8 mouse cellular contexts compared by ENCODE assay signal in the genomic region with DNA sequence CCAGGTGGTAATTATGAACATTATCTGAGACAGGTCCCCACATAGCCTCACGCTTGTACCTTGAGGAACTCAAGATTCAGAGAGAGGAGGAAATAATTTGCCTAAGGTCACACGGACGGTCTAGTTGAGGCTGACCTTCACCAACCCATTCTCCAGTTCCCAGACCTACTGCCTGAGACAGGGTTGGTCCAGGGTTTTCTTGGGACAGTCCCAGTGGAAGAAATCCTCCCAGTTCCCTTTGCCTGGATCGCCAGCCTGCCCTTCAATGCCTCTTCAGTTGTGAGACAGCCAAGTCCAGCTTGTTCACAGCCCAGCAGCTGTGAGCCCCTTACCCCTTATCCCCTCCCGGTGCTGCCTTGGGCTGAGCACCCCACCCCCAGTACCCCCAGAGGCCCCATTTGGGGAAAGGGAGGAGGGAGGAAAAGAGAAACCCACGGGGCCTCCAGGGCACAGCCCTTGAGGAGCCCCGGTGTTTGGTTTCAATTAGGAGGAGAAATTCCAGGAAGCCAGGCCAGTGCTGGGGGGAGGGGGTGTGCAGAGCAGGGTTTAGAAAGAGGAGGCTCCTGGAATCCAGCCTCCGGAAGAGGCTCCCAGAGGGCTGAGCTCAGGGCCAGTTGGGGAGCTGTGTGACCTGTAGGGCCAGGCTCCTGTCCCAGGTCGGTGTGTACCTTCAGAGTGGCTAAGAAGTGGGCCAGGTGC. TPM values are rescaled to one million over a fixed set of nuclear protein-coding genes. Genes with fewer than 3 reads are reported as not detected.
A peak's percentile ranks its signal among the peaks of the same experiment; 100 is the strongest.
DNase-seq lines count a peak whose midpoint lies in the region; ATAC-seq and TF ChIP-seq lines count a peak whose summit lies in the region.

No protein-coding gene starts in this region.

- DNase-seq in midbrain, embryonic 10.5 days (ENCODE audit: low spot score), result peak; percentile 73
- DNase-seq in midbrain, postnatal 0 days (ENCODE audit: low spot score), result no peak
- DNase-seq in heart, postnatal 4 days, result peak; percentile 77
- no peak for DNase-seq in B cell, adult 2 months
- DNase-seq in cerebellum, adult 9-10 months, result no peak

- no peak overlapping the region for H3K9ac ChIP-seq in midbrain, postnatal 0 days (replicated peaks; ENCODE audit: low read length, poor library complexity, severe bottlenecking)
- peak overlapping the region; percentile 33; the same call in 1 of the 2 replicates for H3K9ac ChIP-seq in forebrain, embryonic 12.5 days
- H3K9ac ChIP-seq in limb, embryonic 13.5 days, result peak overlapping the region; percentile 43; the same call in 1 of the 2 replicates

- peaks cover 32% of the 10 kb centered on the region for H3K4me1 ChIP-seq in midbrain, embryonic 10.5 days
- no peaks in the 10 kb centered on the region for H3K4me1 ChIP-seq in midbrain, postnatal 0 days (ENCODE audit: insufficient read depth, low read length)
- peaks cover 25% of the 10 kb centered on the region for H3K4me1 ChIP-seq in forebrain, embryonic 12.5 days
- H3K4me1 ChIP-seq in limb, embryonic 13.5 days, result peaks cover 43% of the 10 kb centered on the region

- H3K27me3 ChIP-seq in midbrain, embryonic 10.5 days (ENCODE audit: low read depth, poor library complexity, severe bottlenecking), result no peaks in the 10 kb centered on the region
- no peaks in the 10 kb centered on the region for H3K27me3 ChIP-seq in midbrain, postnatal 0 days (ENCODE audit: insufficient read depth, low read length)
- H3K27me3 ChIP-seq in forebrain, embryonic 12.5 days, result no peaks in the 10 kb centered on the region
- H3K27me3 ChIP-seq in limb, embryonic 13.5 days, result no peaks in the 10 kb centered on the region
- H3K27me3 ChIP-seq in myocyte (ENCODE audit: control insufficient read depth, insufficient read depth, insufficient read length), result no peaks in the 10 kb centered on the region

- H3K27ac ChIP-seq in midbrain, embryonic 10.5 days (replicated peaks), result peak overlapping the region; percentile 87
- no peak overlapping the region; the same call in 1 of the 2 replicates for H3K27ac ChIP-seq in midbrain, postnatal 0 days (ENCODE audit: low read depth, low read length)
- H3K27ac ChIP-seq in forebrain, embryonic 12.5 days, result peak overlapping the region; percentile 78
- H3K27ac ChIP-seq in limb, embryonic 13.5 days, result peak overlapping the region; percentile 97

- H3K9me3 ChIP-seq in midbrain, embryonic 10.5 days (replicated peaks), result no peaks in the 10 kb centered on the region
- no peaks in the 10 kb centered on the region for H3K9me3 ChIP-seq in midbrain, postnatal 0 days (ENCODE audit: low read length)
- H3K9me3 ChIP-seq in forebrain, embryonic 12.5 days, result no peaks in the 10 kb centered on the region
- H3K9me3 ChIP-seq in limb, embryonic 13.5 days, result no peaks in the 10 kb centered on the region

- no peak overlapping the region for H3K4me2 ChIP-seq in midbrain, postnatal 0 days (ENCODE audit: low read depth, low read length, poor library complexity, severe bottlenecking)
- peak overlapping the region; percentile 37 for H3K4me2 ChIP-seq in forebrain, embryonic 12.5 days
- peak overlapping the region; percentile 55 for H3K4me2 ChIP-seq in limb, embryonic 13.5 days (replicated peaks)
- peak overlapping the region; percentile 65 for H3K4me2 ChIP-seq in myocyte (ENCODE audit: low read depth)

- H3K4me3 ChIP-seq in midbrain, embryonic 10.5 days, result peak overlapping the region; percentile 28
- no peak overlapping the region for H3K4me3 ChIP-seq in midbrain, postnatal 0 days (ENCODE audit: low read depth, low read length)
- no peak overlapping the region for H3K4me3 ChIP-seq in forebrain, embryonic 12.5 days (replicated peaks)
- H3K4me3 ChIP-seq in limb, embryonic 13.5 days, result peak overlapping the region; percentile 17
- H3K4me3 ChIP-seq in myocyte, result no peak overlapping the region

- 17% methylated on average over 9 of the region's 9 CpGs for WGBS in midbrain, embryonic 10.5 days
- 26% methylated on average over 9 of the region's 9 CpGs for WGBS in midbrain, postnatal 0 days
- WGBS in forebrain, embryonic 12.5 days, result 13% methylated on average over 9 of the region's 9 CpGs
- WGBS in limb, embryonic 13.5 days, result 5% methylated on average over 9 of the region's 9 CpGs

- no peak overlapping the region for H3ac ChIP-seq in myocyte (ENCODE audit: control insufficient read depth, insufficient read length)

- H3K36me3 ChIP-seq in midbrain, embryonic 10.5 days, result no peaks in the 10 kb centered on the region
- no peaks in the 10 kb centered on the region for H3K36me3 ChIP-seq in midbrain, postnatal 0 days (ENCODE audit: insufficient read depth, low read length)
- H3K36me3 ChIP-seq in forebrain, embryonic 12.5 days (replicated peaks), result no peaks in the 10 kb centered on the region
- H3K36me3 ChIP-seq in limb, embryonic 13.5 days, result no peaks in the 10 kb centered on the region
- H3K36me3 ChIP-seq in myocyte (ENCODE audit: control insufficient read depth, insufficient read depth), result no peaks in the 10 kb centered on the region

- no peak; the same call in 1 of the 2 replicates for ATAC-seq in midbrain, postnatal 0 days (ENCODE audit: low FRiP score)
- ATAC-seq in forebrain, embryonic 12.5 days (ENCODE audit: low FRiP score), result peak; percentile 23; the same call in 1 of the 2 replicates
- ATAC-seq in limb, embryonic 13.5 days (ENCODE audit: low FRiP score, low read depth), result peak; percentile 94

- TF ChIP-seq CTCF in midbrain, postnatal 0 days (IDR thresholded peaks at IDR 0.05), result no peak

- no peak for TF ChIP-seq POLR2A in myocyte (IDR thresholded peaks at IDR 0.05; ENCODE audit: insufficient read length, low read depth)

- no peaks in the 10 kb centered on the region for H3K79me2 ChIP-seq in myocyte (ENCODE audit: control insufficient read depth, insufficient read depth)

TF ChIP-seq in myocyte, 11 proteins besides CTCF, POLR2A, EP300 and RAD21:
- TF ChIP-seq POLR2AphosphoS2 (IDR thresholded peaks at IDR 0.05; ENCODE audit: insufficient read length, low read depth) (no peak), TCF3 (IDR thresholded peaks at IDR 0.05; ENCODE audit: insufficient read length, low read depth) (no peak), E2F4 (IDR thresholded peaks at IDR 0.05; ENCODE audit: insufficient read depth) (no peak), MYOD1 (IDR thresholded peaks at IDR 0.05; ENCODE audit: control insufficient read depth in 1 of 3, insufficient read length in 2 of 3, low read depth in 2 of 3) (no peak), TCF12 (IDR thresholded peaks at IDR 0.05; ENCODE audit: insufficient read depth, poor library complexity, severe bottlenecking) (no peak), MYOG (IDR thresholded peaks at IDR 0.05; ENCODE audit: control insufficient read depth in 1 of 3, insufficient read depth in 1 of 3, insufficient read length in 2 of 3, low read depth in 2 of 3) (no peak), SRF (IDR thresholded peaks at IDR 0.05; ENCODE audit: control insufficient read depth, insufficient read length, low read depth) (no peak), CEBPB (IDR thresholded peaks at IDR 0.05; ENCODE audit: insufficient read depth, poor library complexity, severe bottlenecking) (no peak), MAX (IDR thresholded peaks at IDR 0.05; ENCODE audit: low read depth) (no peak), REST (IDR thresholded peaks at IDR 0.05; ENCODE audit: insufficient read depth, insufficient read length) (no peak), USF1 (IDR thresholded peaks at IDR 0.05; ENCODE audit: low read depth) (no peak)

RNA-seq across cellular contexts. Expression of a gene that starts 42.9 kb away (rescaled TPM):
- polyA plus RNA-seq in midbrain, embryonic 10.5 days (2016; fragmentation: Nextera tagmentation; extraction: Ambion mirVana), result 2.0 and 2.2 TPM in 2 replicates
- total RNA-seq in midbrain, postnatal 0 days (2014; rRNA removed), result 4.0 and 7.0 TPM in 2 replicates
- polyA plus RNA-seq in midbrain, postnatal 0 days (2015; fragmentation: Nextera tagmentation; extraction: Ambion mirVana), result 1.8 and 2.1 TPM in 2 replicates
- 1.4 TPM in 2 replicates for polyA plus RNA-seq in forebrain, embryonic 12.5 days (2016; fragmentation: Nextera tagmentation; extraction: Ambion mirVana)
- 10 to 100 TPM; 12.7 to 13.7 TPM for total RNA-seq in heart, postnatal 4 days (2021)
- 5.1 and 5.5 TPM in 2 replicates for polyA plus RNA-seq in limb, embryonic 13.5 days (2015; fragmentation: Nextera tagmentation; extraction: Ambion mirVana)
- 1.9 TPM for polyA plus RNA-seq in myocyte (2012; fragmentation: generic; extraction: Trizol)

Comparison
In these comparisons a context has a peak if more than half of its experiments do, and no peak if none do; other contexts are left out.
1. DNase-seq: peak in midbrain, embryonic 10.5 days (single experiment) and heart, postnatal 4 days (single experiment); none in midbrain, postnatal 0 days (single experiment), B cell, adult 2 months (0 of 2) and cerebellum, adult 9-10 months (single experiment).
2. H3K4me3 ChIP-seq: peak in midbrain, embryonic 10.5 days (single experiment) and limb, embryonic 13.5 days (single experiment); none in midbrain, postnatal 0 days (single experiment), forebrain, embryonic 12.5 days (single experiment) and myocyte (single experiment).